Mouse (Mus musculus): ENCODE data around the gene Ccnyl1.
"Not testable (repeated sequence)": the region's sequence is repeated elsewhere in the genome, so short reads cannot be mapped to it uniquely, and the experiment has no call there.

Gene Ccnyl1

GRCm38 (mm10) chr1:64690213-64691013 lies at the start of gene Ccnyl1:
Gene Ccnyl1 (plus strand): TSS chr1:64690455.
- DNase-seq = peak; percentile 99

- DNase-seq = no peak
These were observed 49.2 kb upstream of the Ccnyl1 start for GRCm38 (mm10) chr1:64641069-64641468.

GRCm38 (mm10) chr1:64642541-64642940 lies 47.7 kb upstream of the Ccnyl1 start:
- DNase-seq = not testable (repeated sequence)

GRCm38 (mm10) chr1:64644513-64644912 lies 45.7 kb upstream of the Ccnyl1 start:
- DNase-seq = no peak

GRCm38 (mm10) chr1:64649362-64650124 lies 40.7 kb upstream of the Ccnyl1 start:
- DNase-seq = no peak

GRCm38 (mm10) chr1:64653701-64654100 lies 36.6 kb upstream of the Ccnyl1 start:
- DNase-seq = no peak

GRCm38 (mm10) chr1:64655415-64655814 lies 34.8 kb upstream of the Ccnyl1 start:
- no peak for DNase-seq

- no peak for DNase-seq
These were observed 33.7 kb upstream of the Ccnyl1 start for GRCm38 (mm10) chr1:64656423-64657129.

GRCm38 (mm10) chr1:64658876-64659275 lies 31.4 kb upstream of the Ccnyl1 start:
- DNase-seq = peak; percentile 30

GRCm38 (mm10) chr1:64667111-64667633 lies 23.1 kb upstream of the Ccnyl1 start:
- DNase-seq = no peak

GRCm38 (mm10) chr1:64669451-64669850 lies 20.8 kb upstream of the Ccnyl1 start:
- DNase-seq = no peak

- no peak for DNase-seq
These were observed 16.3 kb upstream of the Ccnyl1 start for GRCm38 (mm10) chr1:64673931-64674330.

- DNase-seq = no peak
These were observed 14.0 kb upstream of the Ccnyl1 start for GRCm38 (mm10) chr1:64676060-64676839.

- DNase-seq = no peak
These were observed 8.8 kb upstream of the Ccnyl1 start for GRCm38 (mm10) chr1:64681499-64681898.

GRCm38 (mm10) chr1:64683039-64683438 lies 7.2 kb upstream of the Ccnyl1 start:
- DNase-seq = no peak

- no peak for DNase-seq
These were observed 5.8 kb upstream of the Ccnyl1 start for GRCm38 (mm10) chr1:64684440-64684839.

GRCm38 (mm10) chr1:64688046-64688445 lies 2.2 kb upstream of the Ccnyl1 start:
- DNase-seq = no peak

- peak; percentile 65 for DNase-seq
These were observed 568 bp upstream of the Ccnyl1 start for GRCm38 (mm10) chr1:64689561-64690212.

- peak; percentile 42 for DNase-seq
These were observed 881 bp downstream of the Ccnyl1 start for GRCm38 (mm10) chr1:64691121-64691551.

GRCm38 (mm10) chr1:64691581-64691980 lies 1.3 kb downstream of the Ccnyl1 start:
- no peak for DNase-seq

- no peak for DNase-seq
These were observed 4.9 kb downstream of the Ccnyl1 start for GRCm38 (mm10) chr1:64695156-64695555.

- peak; percentile 66 for DNase-seq
These were observed 11.5 kb downstream of the Ccnyl1 start for GRCm38 (mm10) chr1:64701780-64702179.
